Mouse (Mus musculus) neural tube, embryonic 10.5 days (tissue): ENCODE data around the gene Cep170b.

Source experiments
- DNase-seq: peaks from one replicate; pipeline ENCODE4 v3.0.0-alpha.2; 2017; ENCODE audit warnings: low spot score; ENCODE audit errors: extremely low spot score

The Cep170b gene

DNA sequence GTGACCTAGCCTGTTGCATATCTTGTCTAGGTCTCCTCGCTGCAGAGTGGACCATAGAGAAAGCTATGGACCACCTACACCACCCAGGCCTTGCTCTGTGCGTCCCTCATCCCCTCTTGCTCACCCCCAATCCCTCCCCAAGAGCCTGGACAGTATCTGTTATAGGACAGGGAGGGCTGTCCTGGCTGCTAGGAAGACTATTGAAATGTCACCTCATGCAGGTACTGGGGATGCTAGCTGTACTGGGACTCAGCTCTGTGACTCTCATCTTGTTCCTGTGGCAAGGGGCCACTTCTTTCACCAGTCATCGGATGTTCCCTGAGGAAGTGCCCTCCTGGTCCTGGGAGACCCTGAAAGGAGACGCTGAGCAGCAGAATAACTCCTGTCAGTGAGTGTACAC, 42.9 kb downstream of the Cep170b start:
- no peak for DNase-seq

DNA sequence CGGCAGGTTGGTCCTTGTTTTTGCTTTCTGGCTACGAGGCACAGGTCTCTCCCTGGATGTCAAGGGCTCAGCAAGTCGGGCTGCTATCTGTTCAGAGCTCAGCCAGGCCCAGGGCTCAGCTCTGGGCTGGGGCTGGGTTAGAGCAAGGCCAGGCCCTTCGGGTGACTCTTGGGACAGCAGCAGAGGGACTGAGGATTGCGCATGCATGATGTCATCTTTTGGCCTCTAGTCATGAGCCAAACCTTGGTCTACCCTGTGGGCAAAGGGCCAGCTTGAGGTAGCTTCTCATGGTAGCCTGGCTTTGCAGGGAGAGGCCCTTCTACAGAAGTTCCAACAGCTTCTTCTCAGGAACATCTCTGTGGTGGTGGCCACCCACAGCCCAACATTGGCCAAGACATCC, 43.9 kb downstream of the Cep170b start:
- no peak for DNase-seq

DNA sequence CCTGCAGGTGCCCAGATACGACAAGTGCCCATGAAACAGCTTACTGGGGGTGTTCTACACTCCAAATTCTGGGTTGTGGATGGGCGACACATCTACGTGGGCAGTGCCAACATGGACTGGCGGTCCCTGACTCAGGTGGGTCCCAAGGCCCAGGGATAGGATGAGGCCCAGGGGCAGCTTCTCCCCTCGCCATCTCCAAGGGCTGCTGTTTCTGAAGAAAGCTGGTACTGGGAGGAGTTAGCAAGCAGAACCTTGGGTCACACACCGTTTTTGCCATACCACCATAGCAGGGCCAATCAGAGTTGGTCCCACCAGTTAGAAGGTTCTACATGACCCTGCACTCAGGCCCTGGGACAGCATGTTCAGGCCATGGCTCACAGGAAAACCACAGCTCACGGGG, 44.7 kb downstream of the Cep170b start:
- DNase-seq = no peak

DNA sequence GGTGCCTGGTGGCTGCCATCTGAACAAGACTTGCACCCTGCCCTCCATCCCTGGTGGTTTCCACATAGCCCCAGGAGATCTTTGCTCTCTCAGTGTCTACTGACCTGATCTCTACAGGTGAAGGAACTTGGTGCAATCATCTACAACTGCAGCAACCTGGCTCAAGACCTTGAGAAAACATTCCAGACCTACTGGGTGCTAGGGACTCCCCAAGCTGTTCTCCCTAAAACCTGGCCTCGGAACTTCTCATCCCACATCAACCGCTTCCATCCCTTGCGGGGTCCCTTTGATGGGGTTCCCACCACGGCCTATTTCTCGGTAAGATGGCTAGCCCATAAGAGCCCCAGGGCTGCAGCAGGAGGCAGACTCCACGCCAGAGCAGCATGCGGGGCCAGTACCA, 46.3 kb downstream of the Cep170b start:
- DNase-seq = no peak

DNA sequence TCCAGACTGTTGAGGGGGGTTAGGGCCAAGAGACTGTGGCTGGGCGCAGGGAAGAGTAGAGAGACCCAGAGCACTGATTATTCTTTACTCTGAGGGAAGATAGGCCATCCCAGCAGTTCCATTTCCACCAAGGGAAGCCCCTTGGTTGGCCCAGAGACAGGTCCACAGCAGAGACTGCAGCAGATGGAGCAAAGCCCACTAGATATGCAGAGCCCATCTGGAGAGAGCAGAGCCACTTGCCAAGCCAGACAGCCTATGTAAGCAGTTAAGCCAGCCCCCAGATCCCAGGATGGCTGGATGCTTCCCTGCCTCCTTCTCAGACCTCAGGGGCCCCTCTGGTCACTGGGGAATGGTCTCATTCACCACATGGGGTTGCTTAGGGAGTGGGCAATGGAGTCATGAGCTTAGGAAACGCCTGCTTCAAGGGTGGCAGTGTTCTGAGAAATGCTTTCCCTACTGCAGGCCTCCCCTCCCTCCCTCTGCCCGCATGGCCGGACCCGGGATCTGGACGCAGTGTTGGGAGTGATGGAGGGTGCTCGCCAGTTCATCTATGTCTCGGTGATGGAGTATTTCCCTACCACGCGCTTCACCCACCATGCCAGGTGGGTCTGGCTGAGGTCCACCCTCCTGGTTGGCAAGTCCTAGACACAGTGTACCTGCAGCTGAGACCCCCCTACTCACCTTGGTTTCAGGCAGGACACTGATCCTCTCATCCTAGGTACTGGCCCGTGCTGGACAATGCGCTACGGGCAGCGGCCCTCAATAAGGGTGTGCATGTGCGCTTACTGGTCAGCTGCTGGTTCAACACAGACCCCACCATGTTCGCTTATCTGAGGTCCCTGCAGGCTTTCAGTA, 47.0 kb downstream of the Cep170b start:
- no peak for DNase-seq

DNA sequence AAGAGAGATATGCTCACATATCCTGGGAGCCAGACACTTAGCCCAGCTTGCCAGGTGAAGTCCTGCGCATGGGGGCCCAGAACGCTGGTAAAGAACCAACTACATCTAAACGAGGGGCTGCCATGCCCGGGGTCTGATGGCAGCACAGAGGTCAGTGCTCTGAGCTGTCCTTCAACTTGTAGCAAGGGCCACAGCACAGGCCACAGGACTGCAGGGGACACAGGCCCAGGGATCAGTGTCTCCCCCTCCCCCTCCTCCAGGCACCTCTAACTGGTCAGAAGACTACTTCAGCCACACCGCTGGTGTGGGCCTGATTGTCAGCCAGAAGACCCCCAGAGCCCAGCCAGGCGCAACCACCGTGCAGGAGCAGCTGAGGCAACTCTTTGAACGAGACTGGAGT, 47.9 kb downstream of the Cep170b start:
- no peak for DNase-seq

DNA sequence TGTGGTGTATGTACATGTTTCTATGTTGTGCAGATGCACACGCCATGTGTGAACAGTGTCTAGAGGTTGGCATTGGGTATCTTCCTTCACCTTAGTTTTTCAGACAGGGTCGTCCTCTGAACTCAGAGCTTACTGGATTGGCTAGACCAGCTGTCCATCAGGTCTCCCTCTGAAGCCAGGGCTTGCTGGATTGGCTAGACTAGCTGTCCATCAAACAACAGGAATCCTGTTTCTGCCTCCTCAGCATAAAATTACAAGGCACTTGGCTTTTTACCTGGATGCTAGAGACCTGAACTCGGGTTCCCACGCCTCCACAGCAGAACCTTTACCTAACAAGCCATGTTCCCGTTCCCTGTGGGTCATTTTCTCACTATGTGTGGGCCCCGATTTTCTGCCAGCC, 48.8 kb downstream of the Cep170b start:
- no peak for DNase-seq

DNA sequence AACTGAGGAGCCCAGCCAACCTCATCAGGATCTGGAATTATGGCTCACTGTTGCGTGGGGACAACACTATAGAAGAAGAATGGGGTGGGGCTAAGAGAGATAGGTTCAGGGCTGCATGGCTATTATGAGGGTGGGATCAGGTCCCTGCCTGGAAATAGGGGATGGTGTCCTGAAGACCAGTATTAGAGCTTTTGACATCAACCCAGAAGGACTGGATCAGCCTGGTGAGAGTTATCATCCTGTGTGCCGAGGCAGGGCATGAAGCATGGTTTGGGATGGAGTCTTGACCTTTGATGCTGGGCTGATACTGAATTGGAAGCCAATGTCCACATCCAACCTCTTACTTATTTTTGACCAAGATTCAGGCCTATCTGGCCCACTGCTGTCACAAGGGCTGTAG, 49.5 kb downstream of the Cep170b start:
- DNase-seq = no peak

DNA sequence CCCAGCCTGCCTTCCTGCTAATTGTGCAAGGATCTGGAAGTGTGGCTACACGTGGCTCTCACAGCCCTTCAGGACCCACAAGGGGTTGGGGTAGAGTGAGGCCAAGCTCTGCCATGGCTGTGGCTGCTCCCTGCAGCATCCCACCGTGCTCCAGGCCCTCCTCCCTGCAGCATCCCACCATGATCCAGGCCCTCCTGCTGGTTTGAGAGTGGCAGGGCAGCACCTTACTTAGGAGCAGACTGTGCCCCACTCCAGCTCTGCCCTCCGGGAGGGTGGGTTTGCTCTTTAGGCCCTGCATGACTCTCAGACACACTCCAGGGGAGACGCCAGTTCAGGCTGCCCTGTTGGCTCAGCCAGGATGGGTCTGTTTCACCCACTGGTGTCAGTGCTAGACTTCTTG, 50.1 kb downstream of the Cep170b start:
- no peak for DNase-seq

DNA sequence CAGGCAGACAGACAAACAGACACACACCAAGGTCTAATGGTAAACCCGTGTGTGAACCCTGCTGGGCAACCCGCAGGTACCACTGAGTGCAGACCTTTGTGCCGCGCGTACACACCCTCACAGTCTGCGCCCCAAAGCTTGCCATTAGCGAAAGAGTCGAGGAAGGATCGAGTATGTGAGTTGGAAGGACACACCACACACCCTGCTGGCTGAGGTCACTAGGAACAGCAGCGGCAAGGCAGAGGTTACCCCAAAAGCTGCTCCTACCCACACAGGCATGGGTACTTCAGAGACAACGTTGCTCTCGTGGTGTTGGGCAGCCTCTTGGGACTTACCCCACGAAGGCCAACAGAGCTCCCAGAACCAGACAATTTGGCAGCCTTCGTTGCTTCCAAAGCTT, 52.1 kb downstream of the Cep170b start:
- no peak for DNase-seq

DNA sequence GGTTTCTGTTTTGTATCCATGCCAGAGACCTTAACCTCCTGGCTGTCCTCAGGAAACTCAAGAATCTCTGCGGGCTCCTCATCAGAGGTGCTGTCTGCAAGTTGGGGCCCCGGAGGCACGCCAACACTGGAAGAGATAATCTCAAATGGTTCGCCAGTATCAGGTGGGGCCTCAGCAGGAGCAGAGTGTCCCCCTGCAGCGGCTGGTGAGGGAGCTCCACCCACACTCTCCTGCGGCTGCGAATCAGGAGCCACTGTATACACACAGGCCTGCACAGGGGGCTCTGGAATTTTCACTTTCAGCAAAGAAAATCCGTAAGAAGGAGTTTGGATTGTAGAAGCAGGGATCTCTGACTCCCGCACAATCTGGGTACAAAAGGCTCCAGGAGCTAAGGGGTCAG, 53.1 kb downstream of the Cep170b start:
- no peak for DNase-seq

DNA sequence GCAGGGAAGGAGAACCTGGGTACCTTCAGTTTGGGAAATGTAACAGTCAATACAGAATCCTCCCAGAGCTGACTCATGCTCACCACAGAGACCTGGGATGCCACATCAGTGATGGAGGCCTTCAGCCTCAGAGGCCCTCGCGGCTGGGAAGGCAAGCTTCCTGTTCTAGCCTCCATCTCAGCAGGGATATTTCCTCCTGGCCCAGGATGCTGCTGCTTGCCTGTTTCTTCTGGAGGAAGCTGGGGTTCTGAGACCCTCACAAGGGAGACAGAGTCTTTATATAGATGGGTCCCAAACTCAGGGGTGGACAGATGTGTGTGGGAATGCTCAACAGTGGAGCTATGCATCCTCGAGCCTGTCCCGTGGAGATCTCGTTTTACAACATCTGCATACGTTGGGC, 53.8 kb downstream of the Cep170b start:
- no peak for DNase-seq

DNA sequence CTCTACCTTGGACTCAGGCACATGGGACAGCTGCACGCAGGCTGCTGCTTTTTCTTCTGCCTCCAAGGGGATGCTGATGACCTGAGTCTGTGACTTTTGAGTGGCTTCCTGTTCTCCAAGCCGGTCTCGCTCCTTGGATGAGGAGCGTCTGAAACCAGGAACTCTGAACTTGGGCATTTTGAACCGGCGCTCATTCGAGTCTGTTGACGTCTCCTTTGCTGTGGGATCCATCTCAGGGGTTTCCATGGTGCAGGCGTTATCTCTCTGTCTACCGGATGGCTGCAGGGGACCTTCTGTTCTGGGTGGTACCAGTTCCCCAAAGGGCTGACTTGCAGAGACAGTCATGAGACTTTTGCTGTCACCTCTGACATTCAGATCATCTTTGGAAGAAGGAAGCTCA, 54.2 kb downstream of the Cep170b start:
- no peak for DNase-seq

DNA sequence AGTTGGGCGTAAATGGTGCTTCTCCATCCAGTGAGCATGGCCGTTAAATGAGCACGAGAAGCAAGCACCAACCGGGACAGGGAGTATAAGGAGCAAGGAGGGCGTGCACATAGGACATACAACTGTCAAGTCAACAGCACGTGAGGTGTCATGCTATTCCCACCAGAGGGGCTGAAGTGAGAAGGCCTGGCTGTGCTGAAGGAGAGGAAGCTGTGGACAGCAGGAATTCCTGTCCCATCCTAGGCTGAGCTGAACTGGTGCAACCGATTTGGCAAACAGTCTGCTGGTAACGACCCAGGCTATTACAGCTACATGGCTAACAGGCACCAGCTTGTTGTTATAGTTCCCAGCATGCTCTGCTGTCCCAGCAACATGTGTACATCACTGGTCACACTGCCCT, 70.8 kb downstream of the Cep170b start:
- no peak for DNase-seq

DNA sequence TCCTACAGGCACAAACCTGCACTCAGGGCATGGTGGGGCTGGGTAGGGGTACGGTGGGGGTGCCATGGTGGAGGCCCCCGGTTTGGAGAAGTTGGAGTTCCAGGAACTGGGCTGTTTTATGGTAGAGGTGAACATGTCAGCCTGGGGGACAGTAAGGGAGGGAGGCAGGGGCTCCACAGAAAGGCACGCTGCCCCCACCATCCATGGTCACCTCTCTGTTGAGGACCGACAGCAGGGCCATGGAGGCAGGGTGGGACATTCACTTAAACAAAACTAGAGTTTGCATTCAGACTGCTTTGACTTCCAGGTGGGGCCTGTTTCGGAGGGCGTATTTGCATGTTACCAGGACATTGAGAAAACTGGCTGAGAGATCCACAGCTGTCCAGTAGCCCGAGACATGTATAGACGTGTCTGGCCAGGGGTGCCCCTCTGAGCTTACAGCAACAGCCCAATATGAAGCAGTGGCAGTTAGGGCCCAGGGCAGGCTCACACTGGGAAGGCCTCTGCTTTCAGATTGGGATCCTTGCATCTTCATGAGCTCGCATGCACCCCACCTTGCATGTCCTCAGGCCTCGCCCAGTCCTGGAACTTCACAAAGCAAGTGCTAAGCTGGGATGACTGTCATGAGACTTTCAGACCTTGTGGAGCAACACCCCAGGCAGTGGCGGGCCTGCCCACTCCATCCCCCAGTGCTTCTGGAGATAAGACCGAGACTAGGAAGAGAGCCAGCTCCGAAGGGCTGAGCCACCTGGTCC, 73.5 kb downstream of the Cep170b start:
- no peak for DNase-seq

DNA sequence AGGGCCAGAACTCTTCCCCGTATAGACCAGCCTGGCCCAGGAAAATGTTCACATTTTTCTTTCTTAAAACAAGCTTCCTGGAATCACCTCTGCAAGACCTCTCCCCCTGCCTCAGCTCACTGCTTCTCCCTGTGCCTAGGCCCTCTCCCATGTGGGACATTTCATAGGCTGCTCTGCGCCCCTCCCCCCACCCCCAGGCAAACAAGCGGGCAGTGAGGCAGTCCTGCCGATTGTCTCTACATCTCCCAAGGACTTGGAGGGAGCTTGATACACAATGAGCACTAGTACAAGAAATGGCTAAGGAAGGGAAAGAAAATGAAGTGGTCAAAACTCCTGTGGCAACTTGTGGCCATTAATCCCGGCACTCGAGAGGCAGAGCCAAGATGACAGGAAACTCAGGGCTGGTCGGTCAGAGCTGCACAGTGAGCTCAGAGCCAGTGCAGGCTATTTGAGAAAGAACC, 74.1 kb downstream of the Cep170b start:
- DNase-seq = no peak

DNA sequence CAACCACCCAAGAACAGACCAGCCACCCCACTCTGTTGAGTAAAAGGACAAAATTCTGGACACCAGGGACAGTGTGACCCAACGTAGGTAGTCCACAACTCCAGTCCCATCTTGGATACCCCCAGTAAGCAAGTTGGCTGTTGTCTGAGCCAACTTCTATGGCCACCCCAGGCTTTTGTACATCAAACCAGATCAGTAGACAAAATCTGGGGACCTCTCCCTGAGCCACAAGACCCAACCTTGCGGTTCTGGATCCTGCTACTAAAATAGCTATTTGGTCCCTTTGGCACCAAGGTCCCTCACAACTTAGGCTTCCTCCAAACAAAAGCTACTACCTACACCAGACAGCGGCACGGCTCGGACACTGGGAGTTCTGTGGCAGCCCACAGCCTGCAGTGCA, 74.7 kb downstream of the Cep170b start:
- no peak for DNase-seq

DNA sequence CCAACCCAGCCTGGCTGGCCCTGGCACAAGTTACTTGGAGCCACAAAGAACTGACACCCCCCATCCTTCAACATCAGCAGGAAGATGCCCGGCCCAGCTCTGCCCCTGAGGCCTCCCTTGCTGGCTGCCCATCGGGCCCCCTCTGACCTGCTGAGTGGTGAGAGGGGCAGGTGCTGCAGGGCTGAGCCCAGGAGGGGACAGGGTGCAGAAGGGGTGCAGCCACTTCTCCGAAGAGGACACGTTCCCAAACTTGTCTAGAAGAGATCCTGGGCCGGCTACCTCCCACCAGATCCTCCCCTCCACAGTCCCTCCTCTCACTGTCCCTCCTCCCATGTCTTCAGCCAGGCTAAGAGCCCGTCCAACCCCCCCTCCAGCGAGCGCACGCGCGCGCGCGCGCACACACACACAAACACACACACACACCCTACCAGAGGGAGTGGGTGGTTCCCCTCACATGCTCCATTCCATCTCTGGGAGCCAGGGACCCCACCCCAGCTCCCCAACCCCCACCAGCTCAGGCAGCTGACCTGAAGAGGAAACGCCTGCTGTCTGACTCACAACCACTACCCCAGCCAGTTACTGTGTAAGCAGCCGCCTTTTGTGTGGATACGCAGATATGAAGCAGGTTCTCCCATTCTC, 75.3 kb downstream of the Cep170b start:
- DNase-seq = no peak
